Mouse (Mus musculus): ENCODE measurements at regions not wholly inside any gene's neighbourhood (a gene's known extent, or its start where the extent isn't known, plus 50 kb on each side); places are given as distances from the start of the nearest gene placed in this dataset.
"Not testable (repeated sequence)": the region's sequence is repeated elsewhere in the genome, so short reads cannot be mapped to it uniquely, and the experiment has no call there.

DNA sequence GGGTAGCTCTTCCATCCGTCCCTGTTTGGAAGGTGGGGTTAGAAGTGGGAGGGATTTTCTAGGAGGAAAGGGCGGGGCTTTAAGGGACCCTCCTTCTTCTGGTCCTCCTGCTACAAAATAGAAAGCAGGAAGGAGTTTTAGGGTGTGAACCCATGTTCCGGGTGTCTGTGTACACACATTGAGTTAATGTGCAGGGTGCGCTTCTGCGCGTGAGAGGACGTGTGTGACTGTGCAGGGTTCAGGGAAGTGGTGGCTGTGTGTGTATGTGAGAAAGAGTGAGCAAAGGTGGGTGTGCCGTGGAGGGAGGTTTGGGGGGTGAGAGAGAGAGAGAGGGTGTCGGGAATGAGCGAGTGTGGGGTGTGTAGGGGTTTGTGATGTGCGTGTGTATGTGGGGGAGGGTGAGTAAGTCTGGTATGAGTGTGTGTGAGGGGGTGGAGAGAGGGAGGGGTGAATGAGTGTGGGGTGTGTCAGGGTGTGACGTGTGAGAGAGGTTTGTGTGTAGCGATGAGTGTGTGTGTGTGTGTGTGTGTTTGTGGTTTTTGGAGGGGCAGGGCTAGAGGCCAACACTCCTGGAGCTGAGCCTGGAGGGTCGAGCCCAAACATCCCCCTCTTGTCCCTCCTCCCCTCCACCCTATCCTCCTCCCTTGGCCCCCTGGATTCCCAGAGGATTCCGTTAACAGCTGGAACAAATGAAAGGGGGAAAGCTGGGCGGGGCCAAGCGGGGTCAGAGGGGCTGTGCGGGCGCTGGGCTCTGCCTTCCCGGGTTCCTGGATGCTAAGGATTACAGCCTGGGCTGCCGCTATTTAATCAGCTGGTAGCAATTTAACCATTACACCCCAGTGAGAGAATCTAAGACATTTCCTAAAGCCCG is 95.3 kb upstream of the Med13l start:
- DNase-seq: no peak

- DNase-seq: no peak
Observed at GRCm38 (mm10) chr5:118465991-118466750, 94.3 kb upstream of the Med13l start.

- DNase-seq: no peak
Observed at GRCm38 (mm10) chr5:118468739-118469138, 91.7 kb upstream of the Med13l start.

DNA sequence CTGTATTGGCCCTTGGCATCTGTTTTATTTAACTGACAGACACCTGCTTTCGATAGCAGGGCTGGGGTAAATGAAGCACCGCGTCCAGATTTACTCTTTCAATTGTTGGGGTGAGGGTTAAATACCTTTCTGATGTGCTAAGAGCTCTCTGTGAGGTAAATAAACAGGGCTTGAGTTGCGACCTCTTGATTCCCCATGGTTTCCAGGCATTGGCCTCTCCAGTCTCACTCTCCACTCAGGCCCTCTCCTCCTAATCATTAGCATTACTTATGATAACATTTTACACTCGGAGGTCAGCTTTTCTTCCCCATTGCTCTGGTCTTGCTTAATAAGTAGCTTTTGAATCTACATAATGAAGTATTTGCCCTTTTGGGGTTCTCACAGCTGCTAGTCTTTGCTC is 88.9 kb upstream of the Med13l start:
- DNase-seq: no peak

- DNase-seq: no peak
Observed at GRCm38 (mm10) chr5:118472291-118472690, 88.2 kb upstream of the Med13l start.

DNA sequence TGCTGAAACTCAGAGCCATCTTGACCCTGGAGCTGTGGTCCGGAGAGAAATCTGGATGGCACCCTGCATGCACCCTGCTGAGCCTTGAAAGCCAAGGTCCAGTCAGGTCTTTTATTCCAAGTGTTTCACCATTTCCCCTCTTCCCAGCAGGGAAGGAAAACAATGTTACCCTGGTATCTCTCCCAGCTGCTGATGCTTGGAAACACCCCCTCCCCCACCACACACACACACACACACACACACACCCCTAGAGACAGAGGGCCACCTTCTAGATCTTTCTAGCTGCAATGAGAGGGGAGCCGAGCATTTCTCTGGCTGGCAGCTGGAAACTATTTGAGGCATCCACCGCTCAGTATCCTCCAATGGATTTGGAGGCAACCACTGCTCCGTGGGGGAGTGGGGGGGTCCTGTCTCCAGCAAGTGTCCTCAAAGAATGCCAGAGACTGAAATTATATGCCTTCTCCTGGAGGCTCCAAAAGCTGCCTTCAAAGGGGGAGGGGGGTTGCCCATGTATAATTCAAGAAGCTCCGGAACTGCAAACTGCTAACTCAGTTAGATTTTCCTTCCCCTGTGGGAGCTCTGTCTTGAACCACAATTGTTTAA is 87.2 kb upstream of the Med13l start:
- no peak for DNase-seq

GRCm38 (mm10) chr5:118476597-118476996 is 83.9 kb upstream of the Med13l start:
- DNase-seq: no peak

DNA sequence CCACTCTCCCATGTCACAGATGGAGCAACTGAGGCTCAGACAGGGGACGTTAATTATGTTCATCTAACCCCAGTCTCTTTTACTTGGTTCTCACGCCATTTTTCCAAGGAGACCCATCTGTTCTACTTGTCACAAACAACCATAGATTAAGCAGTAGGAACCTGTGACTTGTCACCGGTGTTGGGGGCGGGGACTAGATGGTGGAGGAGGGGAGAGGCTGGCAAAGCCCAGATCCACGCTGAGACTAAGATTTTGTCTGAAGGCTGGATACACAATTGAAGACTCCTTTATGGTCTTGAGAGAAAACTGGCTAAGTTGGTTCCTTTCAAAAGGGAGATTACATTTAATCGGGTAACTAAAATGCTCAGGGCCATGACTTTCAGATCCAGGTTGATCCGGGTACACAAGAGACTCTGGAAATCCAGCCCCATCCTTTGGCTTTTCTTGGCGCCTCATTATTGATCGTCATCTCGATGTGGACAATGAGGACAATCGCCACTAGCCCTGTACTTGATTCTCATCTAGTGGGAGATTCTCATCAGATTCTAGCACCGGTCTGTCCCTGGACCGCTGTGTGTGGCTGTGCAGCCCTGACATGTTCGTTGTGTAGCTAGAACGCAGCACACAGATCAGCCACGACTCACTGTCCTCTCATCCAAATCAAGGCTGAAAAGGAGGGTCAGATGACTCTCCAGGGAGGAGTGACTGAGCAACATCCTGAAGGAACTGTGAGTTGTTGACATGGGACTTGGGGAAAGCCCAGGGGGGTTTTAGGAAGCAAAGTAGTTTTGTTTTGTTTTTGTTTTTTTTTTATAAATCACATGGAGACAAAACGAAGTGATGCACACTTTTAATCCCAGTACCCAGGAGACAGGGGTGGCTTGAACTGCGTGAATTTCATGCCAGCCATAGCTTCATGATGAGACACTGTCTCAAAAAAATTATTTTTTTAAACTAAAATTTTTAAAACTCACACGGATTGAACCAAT is 83.1 kb upstream of the Med13l start:
- DNase-seq: no peak

DNA sequence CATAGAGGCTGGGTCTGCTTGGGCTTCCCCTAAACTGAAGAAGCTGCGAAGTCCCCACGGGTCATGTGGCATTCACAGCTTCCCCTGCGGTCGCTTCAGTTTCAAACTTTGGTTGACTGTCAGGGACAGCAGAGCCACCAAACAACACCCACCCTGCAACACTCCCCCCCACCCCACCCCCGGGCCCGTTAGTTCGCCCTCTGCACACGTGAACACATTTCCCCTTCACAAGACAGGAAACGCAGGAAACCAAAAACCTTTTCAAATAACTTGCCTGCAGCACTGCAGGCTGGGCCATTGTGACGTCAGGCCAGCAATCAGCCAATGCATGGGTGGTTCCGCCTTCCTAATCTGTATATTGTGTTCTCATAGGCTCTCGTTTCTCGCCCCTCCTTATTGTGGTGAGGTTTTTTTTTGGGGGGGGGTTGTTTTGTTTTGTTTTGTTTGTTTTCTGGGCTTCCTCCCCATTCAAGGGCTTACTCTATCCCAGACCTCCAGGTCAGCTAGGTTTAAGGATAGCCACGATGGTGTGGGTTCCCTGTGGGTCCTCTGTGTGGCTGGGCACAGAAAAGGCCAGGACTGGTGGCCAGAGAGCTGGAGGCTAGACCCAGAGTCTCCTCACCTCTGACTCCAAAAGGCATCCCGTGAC is 82.2 kb upstream of the Med13l start:
- no peak for DNase-seq

DNA sequence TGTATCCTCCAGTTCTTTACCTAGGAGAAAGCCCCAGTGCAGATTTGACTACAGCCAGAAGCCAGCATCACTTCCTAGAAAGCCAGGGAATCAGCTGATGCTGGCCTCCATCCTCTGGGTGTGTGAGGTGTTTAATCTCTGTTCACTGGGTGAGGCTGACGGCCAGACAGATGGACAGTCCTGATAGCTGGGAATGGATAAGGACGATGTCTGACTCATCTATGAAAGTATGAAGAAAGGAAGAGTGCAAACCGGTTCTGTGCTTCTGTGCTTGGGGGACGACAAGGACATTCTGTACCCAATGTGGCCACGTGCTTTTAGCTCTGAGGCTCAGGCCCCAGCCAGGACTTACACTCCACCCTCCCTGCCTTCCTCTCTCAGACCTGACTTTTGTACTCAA is 80.5 kb upstream of the Med13l start:
- DNase-seq: no peak

GRCm38 (mm10) chr5:118480965-118481793 is 79.3 kb upstream of the Med13l start:
- no peak for DNase-seq

- no peak for DNase-seq
Observed at GRCm38 (mm10) chr5:118481794-118482049, 78.8 kb upstream of the Med13l start.

- DNase-seq: no peak
Observed at GRCm38 (mm10) chr5:118482598-118482997, 77.9 kb upstream of the Med13l start.

GRCm38 (mm10) chr5:118483001-118483400 is 77.5 kb upstream of the Med13l start:
- no peak for DNase-seq

GRCm38 (mm10) chr5:118483532-118483931 is 76.9 kb upstream of the Med13l start:
- no peak for DNase-seq

DNA sequence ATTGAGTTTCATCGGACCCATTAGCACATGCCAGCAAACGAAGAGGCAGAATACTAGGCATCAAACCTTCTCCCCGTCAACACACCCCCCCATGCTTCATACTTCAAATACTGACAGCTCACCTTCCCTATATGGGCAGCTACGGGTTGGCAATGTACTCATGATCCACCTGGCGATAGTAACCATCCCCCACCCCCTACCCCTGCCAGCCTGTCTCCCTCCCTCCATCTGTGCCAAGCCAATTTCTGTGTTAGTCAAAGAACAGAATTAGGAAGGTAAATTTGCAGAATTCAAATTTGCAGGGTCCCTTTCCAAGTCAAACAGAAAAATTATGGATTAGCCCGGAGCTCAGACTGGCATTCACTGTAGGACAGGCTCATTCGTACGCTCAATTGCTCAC is 75.3 kb upstream of the Med13l start:
- no peak for DNase-seq

DNA sequence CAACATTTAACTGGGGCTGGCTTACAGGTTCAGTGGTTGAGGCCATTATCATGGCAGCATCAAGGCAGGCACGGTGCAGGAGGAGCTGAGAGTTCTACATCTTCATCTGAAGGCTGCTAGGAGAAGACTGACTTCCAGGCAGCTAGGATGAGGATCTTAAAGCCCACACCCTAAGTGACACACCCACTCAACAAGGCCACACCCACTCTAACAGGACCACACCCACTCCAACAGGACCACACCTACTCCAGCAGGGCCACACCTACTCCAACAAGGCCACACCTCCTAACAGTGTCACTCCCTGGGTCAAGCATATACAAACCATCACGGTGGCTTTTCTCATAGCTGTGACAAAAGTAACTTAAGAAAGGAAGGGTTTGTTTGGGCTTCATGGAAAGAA is 68.0 kb upstream of the Med13l start:
- not testable (repeated sequence) for DNase-seq

- DNase-seq: no peak
Observed at GRCm38 (mm10) chr5:118494649-118495477, 65.6 kb upstream of the Med13l start.

DNA sequence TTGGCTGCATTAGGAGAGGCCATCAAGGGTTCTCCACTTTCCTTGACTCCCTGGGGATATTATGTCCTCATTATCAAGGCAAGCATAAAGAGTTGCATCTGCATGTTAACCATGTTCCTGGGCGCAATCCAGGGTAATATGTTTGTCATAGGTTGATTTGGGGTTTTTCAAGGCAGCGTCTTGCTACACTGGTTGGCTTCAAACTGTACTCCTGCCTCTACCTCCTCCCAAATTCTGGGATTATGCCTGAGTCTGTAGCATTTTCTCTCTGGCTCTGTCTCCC is 65.1 kb upstream of the Med13l start:
- DNase-seq: no peak

- DNase-seq: no peak
Observed at GRCm38 (mm10) chr5:118501624-118502023, 58.9 kb upstream of the Med13l start.

- no peak for DNase-seq
Observed at GRCm38 (mm10) chr5:118502991-118503390, 57.5 kb upstream of the Med13l start.
